Mouse (Mus musculus): ENCODE data around the gene Slc11a2.

DNA sequence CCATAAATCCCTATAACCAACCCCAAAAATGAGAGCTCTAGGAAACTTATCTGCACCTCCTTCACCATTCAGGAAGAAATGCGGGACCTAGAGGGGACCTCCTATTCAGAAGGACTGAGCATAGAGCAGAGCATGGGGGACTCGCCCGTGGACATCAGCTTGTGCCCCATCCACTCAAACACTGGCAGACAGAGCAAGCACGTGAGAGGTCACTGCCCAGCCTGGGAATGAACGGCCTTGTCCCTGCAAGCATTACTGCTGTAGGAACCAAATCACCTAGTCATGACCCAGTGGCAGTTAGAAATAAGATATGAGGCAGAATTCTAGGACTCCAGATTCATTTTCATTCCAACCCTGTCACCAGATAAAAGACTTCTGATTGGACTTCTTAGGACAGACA, 13.1 kb downstream of the Slc11a2 start:
- TF ChIP-seq CTCF (IDR thresholded peaks at IDR 0.05; ENCODE audit: insufficient read depth, low read length) = no peak
- no peak for TF ChIP-seq POLR2A (IDR thresholded peaks at IDR 0.05; ENCODE audit: borderline replicate concordance, extremely low read depth, low read depth, low read length)
